Mouse (Mus musculus): ENCODE measurements around the gene Tbc1d15. TPM values are rescaled to one million over a fixed set of nuclear protein-coding genes. Genes with fewer than 3 reads are reported as not detected.

The Tbc1d15 gene
- polyA plus RNA-seq, 1 experiment from 2014 or later: 66.6 TPM

DNA sequence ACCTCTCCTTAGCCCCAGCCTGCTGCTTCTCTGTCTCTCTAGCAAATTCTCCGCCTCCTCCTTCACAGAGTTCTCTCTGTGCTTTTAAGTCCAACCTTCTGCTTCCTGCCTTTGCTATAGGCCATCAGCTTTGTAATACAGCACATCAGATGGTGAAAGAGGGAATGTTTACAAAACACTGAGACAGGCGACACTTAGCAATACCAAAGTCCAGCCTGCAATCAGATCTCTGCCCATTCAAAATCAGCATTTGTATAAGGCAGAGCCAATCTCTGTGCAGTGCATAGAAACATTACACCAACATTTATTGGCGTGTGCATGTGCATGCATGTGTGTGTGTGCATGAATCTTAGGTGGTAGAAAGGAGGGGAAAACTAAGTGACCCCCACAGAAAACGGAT, 13.3 kb downstream of the Tbc1d15 start:
- Histone ChIP-seq H3K27ac (no peak overlapping the region), H3K9ac (no peak overlapping the region), H3K9me3 (no peaks in the 10 kb centered on the region), H3K27me3 (replicated peaks) (no peaks in the 10 kb centered on the region), H3K36me3 (peaks cover 17% of the 10 kb centered on the region; the same call in 1 of the 2 replicates), H3K4me3 (replicated peaks) (no peak overlapping the region), H3K4me1 (replicated peaks) (no peaks in the 10 kb centered on the region), H3K4me2 (replicated peaks) (no peak overlapping the region)
- 77% methylated on average over 4 of the region's 4 CpGs for WGBS
- no peak for ATAC-seq

- Histone ChIP-seq H3K4me2 (replicated peaks) (no peak overlapping the region), H3K27me3 (replicated peaks) (no peaks in the 10 kb centered on the region), H3K9me3 (no peaks in the 10 kb centered on the region), H3K4me3 (replicated peaks) (no peak overlapping the region), H3K36me3 (peaks cover 17% of the 10 kb centered on the region; the same call in 1 of the 2 replicates), H3K4me1 (replicated peaks) (no peaks in the 10 kb centered on the region), H3K27ac (no peak overlapping the region), H3K9ac (no peak overlapping the region)
- 82% methylated on average over 4 of the region's 4 CpGs for WGBS
- no peak for ATAC-seq
Observed at GRCm38 (mm10) chr10:115236733-115237132, 14.5 kb downstream of the Tbc1d15 start.

DNA sequence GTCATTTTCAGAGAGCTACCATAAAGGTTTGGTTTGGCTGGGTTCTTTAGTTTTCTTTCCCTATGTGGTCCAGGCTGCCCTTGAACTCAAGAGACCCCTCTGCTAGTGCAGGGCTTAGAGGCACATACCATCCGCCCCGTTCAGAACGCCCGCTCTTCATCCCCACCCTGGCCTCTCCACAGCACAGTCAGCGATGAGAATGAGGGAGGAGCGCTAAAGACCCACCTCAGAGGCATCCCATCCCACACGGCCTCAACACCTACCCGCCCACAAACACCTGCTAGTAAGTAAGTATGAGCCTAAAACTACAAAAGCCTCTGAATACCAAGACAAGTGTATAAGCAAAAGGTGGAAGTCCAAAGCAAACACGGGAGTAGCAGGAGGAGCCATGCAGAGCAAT, 15.8 kb downstream of the Tbc1d15 start:
- H3K36me3 ChIP-seq: peaks cover 17% of the 10 kb centered on the region; the same call in 1 of the 2 replicates
- no peaks in the 10 kb centered on the region for H3K9me3 ChIP-seq
- no peak for ATAC-seq
- no peak overlapping the region for H3K27ac ChIP-seq
- H3K4me2 ChIP-seq (replicated peaks): no peak overlapping the region
- H3K4me3 ChIP-seq (replicated peaks): no peak overlapping the region
- no peaks in the 10 kb centered on the region for H3K4me1 ChIP-seq (replicated peaks)
- H3K9ac ChIP-seq: no peak overlapping the region
- H3K27me3 ChIP-seq (replicated peaks): no peaks in the 10 kb centered on the region
- 96% methylated on average over 9 of the region's 9 CpGs for WGBS

- no peaks in the 10 kb centered on the region for H3K9me3 ChIP-seq
- H3K4me1 ChIP-seq (replicated peaks): no peaks in the 10 kb centered on the region
- H3K27me3 ChIP-seq (replicated peaks): no peaks in the 10 kb centered on the region
- H3K36me3 ChIP-seq: peaks cover 16% of the 10 kb centered on the region; the same call in 1 of the 2 replicates
- no peak overlapping the region for H3K9ac ChIP-seq
- 80% methylated on average over 3 of the region's 3 CpGs for WGBS
- no peak overlapping the region for H3K4me2 ChIP-seq (replicated peaks)
- H3K27ac ChIP-seq: no peak overlapping the region
- H3K4me3 ChIP-seq (replicated peaks): no peak overlapping the region
- no peak for ATAC-seq
Observed at GRCm38 (mm10) chr10:115233798-115234197, 17.5 kb downstream of the Tbc1d15 start.

- no peaks in the 10 kb centered on the region for H3K9me3 ChIP-seq
- no peak overlapping the region for H3K4me2 ChIP-seq (replicated peaks)
- no peak overlapping the region for H3K4me3 ChIP-seq (replicated peaks)
- WGBS: 87% methylated on average over 3 of the region's 3 CpGs
- no peak overlapping the region for H3K27ac ChIP-seq
- H3K4me1 ChIP-seq (replicated peaks): no peaks in the 10 kb centered on the region
- no peak overlapping the region for H3K9ac ChIP-seq
- H3K36me3 ChIP-seq: peaks cover 9% of the 10 kb centered on the region; the same call in 1 of the 2 replicates
- no peaks in the 10 kb centered on the region for H3K27me3 ChIP-seq (replicated peaks)
- ATAC-seq: no peak
Observed at GRCm38 (mm10) chr10:115232513-115232912, 18.8 kb downstream of the Tbc1d15 start.

DNA sequence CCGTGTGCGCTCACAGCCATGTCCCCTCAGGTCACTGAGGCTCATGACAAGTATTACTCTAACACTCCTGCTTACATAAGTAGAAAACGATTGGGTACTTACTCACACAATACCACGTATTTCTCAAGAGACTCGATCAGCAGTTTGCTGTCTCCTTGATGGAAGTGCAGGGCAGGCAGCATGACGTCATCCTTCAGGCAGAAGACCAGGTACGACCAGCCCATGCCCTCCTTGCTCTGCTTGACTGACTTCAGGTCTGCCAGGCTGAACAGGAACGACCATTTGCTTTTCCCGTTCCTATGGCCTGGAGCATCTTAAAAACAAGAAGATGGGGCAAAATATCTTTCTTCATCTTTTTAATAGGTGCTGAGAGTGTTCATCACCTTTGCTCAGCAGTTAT, 22.2 kb downstream of the Tbc1d15 start:
- WGBS: 86% methylated on average over 9 of the region's 9 CpGs
- H3K36me3 ChIP-seq: peaks cover 9% of the 10 kb centered on the region; the same call in 1 of the 2 replicates

GRCm38 (mm10) chr10:115226586-115226985, 24.7 kb downstream of the Tbc1d15 start:
- 0 out of 2 replicates have a peak, but pooled peaks cover 4% of the 10 kb centered on the region for H3K36me3 ChIP-seq
- no peaks in the 10 kb centered on the region for H3K27me3 ChIP-seq (replicated peaks)
- H3K9ac ChIP-seq: no peak overlapping the region
- H3K4me1 ChIP-seq (replicated peaks): no peaks in the 10 kb centered on the region
- no peak overlapping the region for H3K4me3 ChIP-seq (replicated peaks)
- 90% methylated on average over 7 of the region's 7 CpGs for WGBS
- H3K4me2 ChIP-seq (replicated peaks): no peak overlapping the region
- no peak for ATAC-seq
- no peak overlapping the region for H3K27ac ChIP-seq
- no peaks in the 10 kb centered on the region for H3K9me3 ChIP-seq

More for the DNA sequence above, 22.2 kb downstream of the Tbc1d15 start:
- no peaks in the 10 kb centered on the region for H3K4me1 ChIP-seq (replicated peaks)
- ATAC-seq: no peak
- no peak overlapping the region for H3K4me2 ChIP-seq (replicated peaks)
- no peak overlapping the region for H3K4me3 ChIP-seq (replicated peaks)
- H3K27me3 ChIP-seq (replicated peaks): no peaks in the 10 kb centered on the region
- H3K9me3 ChIP-seq: no peaks in the 10 kb centered on the region
- H3K9ac ChIP-seq: no peak overlapping the region
- H3K27ac ChIP-seq: no peak overlapping the region

DNA sequence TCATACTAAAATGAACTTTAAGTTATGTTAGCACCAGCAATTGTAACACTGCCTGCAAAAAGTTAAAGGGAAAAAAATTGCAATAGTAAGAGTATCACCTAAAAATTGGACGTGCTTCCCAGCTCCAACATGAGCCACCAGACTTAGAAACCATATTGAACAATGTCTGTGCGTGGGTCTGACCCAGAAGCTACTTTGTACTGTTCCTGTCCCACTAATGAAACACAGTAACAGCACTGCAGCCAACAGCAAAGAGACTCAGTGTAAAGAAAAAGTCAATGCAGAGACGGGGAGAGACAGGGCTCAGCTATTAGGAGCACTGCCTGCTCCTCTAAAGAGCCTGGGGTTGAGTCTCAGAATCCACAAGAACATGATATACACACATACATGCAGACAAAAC, 27.4 kb downstream of the Tbc1d15 start:
- no peak for ATAC-seq
- H3K9me3 ChIP-seq: no peaks in the 10 kb centered on the region
- no peak overlapping the region for H3K9ac ChIP-seq
- H3K27ac ChIP-seq: no peak overlapping the region
- 89% methylated on average over 3 of the region's 3 CpGs for WGBS
- H3K4me1 ChIP-seq (replicated peaks): no peaks in the 10 kb centered on the region
- no peak overlapping the region for H3K4me3 ChIP-seq (replicated peaks)
- H3K36me3 ChIP-seq: peaks cover 4% of the 10 kb centered on the region; the same call in 1 of the 2 replicates
- H3K4me2 ChIP-seq (replicated peaks): no peak overlapping the region
- no peaks in the 10 kb centered on the region for H3K27me3 ChIP-seq (replicated peaks)

GRCm38 (mm10) chr10:115212916-115213580, 38.2 kb downstream of the Tbc1d15 start:
- no peaks in the 10 kb centered on the region for H3K27me3 ChIP-seq (replicated peaks)
- H3K36me3 ChIP-seq: peaks cover 25% of the 10 kb centered on the region
- H3K4me1 ChIP-seq (replicated peaks): no peaks in the 10 kb centered on the region
- H3K9ac ChIP-seq: no peak overlapping the region
- 94% methylated on average over 11 of the region's 11 CpGs for WGBS
- no peak overlapping the region for H3K27ac ChIP-seq
- H3K4me3 ChIP-seq (replicated peaks): no peak overlapping the region
- H3K4me2 ChIP-seq (replicated peaks): no peak overlapping the region
- H3K9me3 ChIP-seq: no peaks in the 10 kb centered on the region
- no peak for ATAC-seq

GRCm38 (mm10) chr10:115205825-115206224, 45.4 kb downstream of the Tbc1d15 start:
- peak; percentile 86 for ATAC-seq
- Histone ChIP-seq H3K9me3 (no peaks in the 10 kb centered on the region), H3K36me3 (peaks cover 19% of the 10 kb centered on the region), H3K27ac (no peak overlapping the region), H3K9ac (no peak overlapping the region), H3K4me3 (replicated peaks) (no peak overlapping the region), H3K4me1 (replicated peaks) (0 out of 2 replicates have a peak, but pooled peaks cover 3% of the 10 kb centered on the region), H3K4me2 (replicated peaks) (no peak overlapping the region), H3K27me3 (replicated peaks) (no peaks in the 10 kb centered on the region)
- WGBS: 61% methylated on average over 3 of the region's 3 CpGs

DNA sequence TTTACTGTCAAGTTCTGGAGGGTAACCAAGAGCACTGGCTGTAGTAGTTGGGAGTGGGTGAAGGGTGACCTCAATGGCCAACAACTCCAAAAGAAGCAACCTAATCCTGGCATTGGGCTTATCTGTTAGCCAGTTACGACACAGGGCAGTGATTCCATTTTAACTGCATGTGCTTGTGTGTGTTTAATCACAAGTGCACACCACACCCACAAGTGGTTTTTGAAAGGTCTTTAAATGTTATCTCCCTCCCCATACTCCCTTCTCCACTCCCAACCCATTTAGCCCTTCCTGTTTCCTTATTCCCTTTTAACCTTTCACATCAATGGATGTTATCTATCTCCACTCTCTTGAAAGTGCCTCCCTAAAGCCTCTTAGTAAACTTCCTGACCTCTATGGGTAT, 46.0 kb downstream of the Tbc1d15 start:
- WGBS: 54% methylated on average over 1 of the region's 1 CpGs
- no peak overlapping the region for H3K4me2 ChIP-seq (replicated peaks)
- no peak overlapping the region for H3K27ac ChIP-seq
- peaks cover 20% of the 10 kb centered on the region for H3K36me3 ChIP-seq
- no peaks in the 10 kb centered on the region for H3K27me3 ChIP-seq (replicated peaks)
- H3K9me3 ChIP-seq: no peaks in the 10 kb centered on the region
- no peak overlapping the region for H3K9ac ChIP-seq
- peak; percentile 84 for ATAC-seq
- H3K4me3 ChIP-seq (replicated peaks): no peak overlapping the region
- H3K4me1 ChIP-seq (replicated peaks): 0 out of 2 replicates have a peak, but pooled peaks cover 3% of the 10 kb centered on the region

DNA sequence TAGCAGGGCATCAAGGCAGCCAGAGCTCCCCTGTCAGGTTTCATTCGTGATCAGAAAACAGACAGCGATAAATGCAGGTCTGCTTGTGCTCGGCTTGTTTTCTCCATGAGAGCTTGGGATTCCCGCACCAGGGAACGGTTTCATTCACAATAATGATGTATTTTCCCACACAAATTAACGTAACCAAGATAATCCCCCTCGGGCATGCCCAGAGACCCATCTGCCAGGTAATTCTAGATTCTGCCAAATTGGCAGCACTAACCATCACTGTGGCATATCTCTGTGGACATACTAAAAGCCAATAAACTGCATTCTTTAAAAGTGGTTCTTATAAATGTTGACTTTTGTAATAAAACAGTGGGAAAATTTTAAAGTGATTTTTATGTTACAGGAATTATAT, 60.1 kb downstream of the Tbc1d15 start:
- ATAC-seq: no peak
- 83% methylated on average over 7 of the region's 7 CpGs for WGBS
- no peak overlapping the region for H3K9ac ChIP-seq

DNA sequence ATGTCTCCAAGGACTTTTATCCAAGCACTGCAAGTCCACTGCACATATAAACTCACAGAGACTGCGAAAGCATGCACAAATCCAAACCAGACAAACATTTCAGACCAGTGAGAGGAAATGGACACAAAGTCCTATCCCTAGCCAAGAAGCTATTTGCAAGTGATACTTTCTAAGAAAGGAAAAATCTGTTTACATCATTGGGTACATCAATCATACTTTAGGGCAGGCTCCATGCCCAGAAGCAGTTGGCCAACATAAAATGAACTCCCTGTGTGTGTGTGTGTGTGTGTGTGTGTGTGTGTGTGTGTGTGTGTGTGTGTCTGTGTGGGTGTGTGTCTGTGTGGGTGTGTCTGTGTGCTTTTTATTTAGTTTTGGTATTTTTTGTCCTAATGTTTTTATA, 63.9 kb downstream of the Tbc1d15 start:
- Histone ChIP-seq H3K4me2 (replicated peaks) (no peak overlapping the region), H3K9me3 (no peaks in the 10 kb centered on the region), H3K27ac (no peak overlapping the region), H3K9ac (no peak overlapping the region), H3K36me3 (no peaks in the 10 kb centered on the region), H3K4me3 (replicated peaks) (no peak overlapping the region), H3K27me3 (replicated peaks) (no peaks in the 10 kb centered on the region), H3K4me1 (replicated peaks) (no peaks in the 10 kb centered on the region)
- ATAC-seq: no peak
- WGBS: 78% methylated on average over 1 of the region's 1 CpGs

More for the DNA sequence above, 60.1 kb downstream of the Tbc1d15 start:
- no peak overlapping the region for H3K4me3 ChIP-seq (replicated peaks)
- no peaks in the 10 kb centered on the region for H3K4me1 ChIP-seq (replicated peaks)
- no peaks in the 10 kb centered on the region for H3K27me3 ChIP-seq (replicated peaks)
- no peak overlapping the region for H3K4me2 ChIP-seq (replicated peaks)
- no peak overlapping the region for H3K27ac ChIP-seq
- H3K9me3 ChIP-seq: no peaks in the 10 kb centered on the region
- no peaks in the 10 kb centered on the region for H3K36me3 ChIP-seq

Measured in intestine, embryonic 15.5 days (tissue).